Mouse (Mus musculus): ENCODE measurements at regions not wholly inside any gene's neighbourhood (a gene's known extent, or its start where the extent isn't known, plus 50 kb on each side); places are given as distances from the start of the nearest gene placed in this dataset.

DNA sequence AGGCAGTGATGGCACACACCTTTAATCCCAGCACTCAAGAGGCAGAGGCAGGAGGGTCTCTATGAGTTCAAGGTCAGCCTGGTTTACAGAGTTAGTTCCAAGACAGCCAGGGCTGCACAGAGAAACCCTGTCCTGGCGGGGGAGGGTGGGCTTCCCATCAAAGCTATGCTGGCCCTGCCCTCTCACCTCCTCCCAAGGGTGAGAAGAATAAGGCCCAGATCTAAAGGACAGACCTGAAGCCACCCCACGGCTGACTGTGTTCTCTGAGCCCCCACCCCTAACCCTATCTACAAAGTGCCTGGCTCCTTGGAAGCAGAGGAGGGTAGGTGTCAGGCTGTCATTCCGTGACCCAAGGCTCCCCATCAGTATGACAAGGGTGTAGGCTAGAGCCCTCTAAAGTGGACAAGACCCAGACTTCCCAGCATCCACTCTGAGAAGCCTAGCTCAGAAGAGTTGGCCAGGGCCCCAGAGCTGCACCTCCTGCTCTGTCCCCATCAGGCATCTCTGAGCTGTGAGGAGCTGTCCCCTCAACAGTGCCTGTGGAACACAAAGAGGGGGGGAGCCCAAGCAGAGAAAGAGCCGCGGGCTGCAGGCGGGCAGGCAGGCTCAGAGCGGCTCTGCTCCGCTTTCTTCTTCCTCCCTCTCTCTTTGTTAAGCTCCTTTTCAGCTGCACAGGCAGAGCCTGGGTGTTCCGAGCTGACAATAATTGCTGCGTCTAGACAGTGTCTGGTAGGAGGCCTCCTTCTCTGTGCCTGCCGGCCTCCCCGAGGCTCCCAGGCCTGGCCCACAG is 81.8 kb downstream of the 1700001O22Rik start:
- Histone ChIP-seq H3K4me2 (ENCODE audit: low read depth) (no peak overlapping the region), H3K9ac (replicated peaks) (no peak overlapping the region), H3K27me3 (ENCODE audit: control insufficient read depth, insufficient read depth, low read length) (peaks cover 15% of the 10 kb centered on the region), H3K9me3 (ENCODE audit: control insufficient read depth, low read length) (no peaks in the 10 kb centered on the region), H3K36me3 (replicated peaks; ENCODE audit: control insufficient read depth, insufficient read depth, low read depth) (no peaks in the 10 kb centered on the region), H3K4me3 (ENCODE audit: insufficient read depth in 1 of 2, low read depth in 2 of 2, low read length in 2 of 2) (no peak overlapping the region), H3K27ac (no peak overlapping the region), H3K4me1 (replicated peaks; ENCODE audit: control insufficient read depth in 2 of 2, insufficient read depth in 2 of 2, low read length in 1 of 2) (peaks cover 0 to 11% of the 10 kb centered on the region in 2 experiments; a peak in 2 of 4 replicates)
- no peak for DNase-seq (ENCODE audit: low read depth in 3 of 3, low spot score in 3 of 3)
- 59% methylated on average over 12 of the region's 12 CpGs for WGBS (ENCODE audit: insufficient replicate concordance)
- ATAC-seq (ENCODE audit: insufficient read depth) = no peak
- no peak for TF ChIP-seq CTCF (IDR thresholded peaks at IDR 0.05; ENCODE audit: low read depth)
- TF ChIP-seq EP300 (IDR thresholded peaks at IDR 0.05; ENCODE audit: low read depth) = no peak

- DNase-seq (ENCODE audit: low read depth in 3 of 3, low spot score in 3 of 3) (no peak), ATAC-seq (ENCODE audit: insufficient read depth) (no peak)
- 30% methylated on average over 5 of the region's 5 CpGs for WGBS (ENCODE audit: insufficient replicate concordance)
- no peak overlapping the region for H3K4me3 ChIP-seq (ENCODE audit: insufficient read depth in 1 of 2, low read depth in 2 of 2, low read length in 2 of 2)
- TF ChIP-seq CTCF (IDR thresholded peaks at IDR 0.05; ENCODE audit: low read depth) = no peak
- TF ChIP-seq EP300 (IDR thresholded peaks at IDR 0.05; ENCODE audit: low read depth) = no peak
- H3K9me3 ChIP-seq (ENCODE audit: control insufficient read depth, low read length) = no peaks in the 10 kb centered on the region
- H3K9ac ChIP-seq (replicated peaks) = no peak overlapping the region
- H3K27ac ChIP-seq = no peak overlapping the region
- peaks cover 18% of the 10 kb centered on the region for H3K27me3 ChIP-seq (ENCODE audit: control insufficient read depth, insufficient read depth, low read length)
- H3K36me3 ChIP-seq (replicated peaks; ENCODE audit: control insufficient read depth, insufficient read depth, low read depth) = no peaks in the 10 kb centered on the region
- H3K4me1 ChIP-seq (replicated peaks; ENCODE audit: control insufficient read depth in 2 of 2, insufficient read depth in 2 of 2, low read length in 1 of 2) = peaks cover 0 to 12% of the 10 kb centered on the region in 2 experiments; a peak in 2 of 4 replicates
- no peak overlapping the region for H3K4me2 ChIP-seq (ENCODE audit: low read depth)
These were observed 82.4 kb downstream of the 1700001O22Rik start for GRCm38 (mm10) chr2:30721048-30721461.

GRCm38 (mm10) chr2:30720291-30720690 is 83.2 kb downstream of the 1700001O22Rik start:
- Histone ChIP-seq H3K9me3 (ENCODE audit: control insufficient read depth, low read length) (no peaks in the 10 kb centered on the region), H3K4me2 (ENCODE audit: low read depth) (no peak overlapping the region), H3K9ac (replicated peaks) (no peak overlapping the region), H3K36me3 (replicated peaks; ENCODE audit: control insufficient read depth, insufficient read depth, low read depth) (no peaks in the 10 kb centered on the region), H3K27ac (no peak overlapping the region), H3K4me3 (ENCODE audit: insufficient read depth in 1 of 2, low read depth in 2 of 2, low read length in 2 of 2) (no peak overlapping the region), H3K27me3 (ENCODE audit: control insufficient read depth, insufficient read depth, low read length) (peaks cover 17% of the 10 kb centered on the region), H3K4me1 (replicated peaks; ENCODE audit: control insufficient read depth in 2 of 2, insufficient read depth in 2 of 2, low read length in 1 of 2) (peaks cover 0 to 10% of the 10 kb centered on the region in 2 experiments; a peak in 2 of 4 replicates)
- DNase-seq (ENCODE audit: low read depth in 3 of 3, low spot score in 3 of 3) = no peak
- WGBS (ENCODE audit: insufficient replicate concordance) = 69% methylated on average over 5 of the region's 5 CpGs
- no peak for ATAC-seq (ENCODE audit: insufficient read depth)
- TF ChIP-seq EP300 (IDR thresholded peaks at IDR 0.05; ENCODE audit: low read depth) (no peak), CTCF (IDR thresholded peaks at IDR 0.05; ENCODE audit: low read depth) (no peak)

- DNase-seq (ENCODE audit: low read depth in 3 of 3, low spot score in 3 of 3) = no peak
- TF ChIP-seq CTCF (IDR thresholded peaks at IDR 0.05; ENCODE audit: low read depth) (no peak), EP300 (IDR thresholded peaks at IDR 0.05; ENCODE audit: low read depth) (no peak)
- no peaks in the 10 kb centered on the region for H3K36me3 ChIP-seq (replicated peaks; ENCODE audit: control insufficient read depth, insufficient read depth, low read depth)
- H3K4me1 ChIP-seq (replicated peaks; ENCODE audit: control insufficient read depth in 2 of 2, insufficient read depth in 2 of 2, low read length in 1 of 2) = peaks cover 0 to 10% of the 10 kb centered on the region in 2 experiments; a peak in 2 of 4 replicates
- no peak overlapping the region for H3K9ac ChIP-seq (replicated peaks)
- H3K27me3 ChIP-seq (ENCODE audit: control insufficient read depth, insufficient read depth, low read length) = peaks cover 16% of the 10 kb centered on the region
- no peak overlapping the region for H3K4me3 ChIP-seq (ENCODE audit: insufficient read depth in 1 of 2, low read depth in 2 of 2, low read length in 2 of 2)
- no peak overlapping the region for H3K27ac ChIP-seq
- ATAC-seq (ENCODE audit: insufficient read depth) = no peak
- H3K4me2 ChIP-seq (ENCODE audit: low read depth) = no peak overlapping the region
- 38% methylated on average over 8 of the region's 8 CpGs for WGBS (ENCODE audit: insufficient replicate concordance)
- H3K9me3 ChIP-seq (ENCODE audit: control insufficient read depth, low read length) = no peaks in the 10 kb centered on the region
These were observed 83.7 kb downstream of the 1700001O22Rik start for GRCm38 (mm10) chr2:30719611-30720290.
